ENCODE assay signal across 8 mouse cellular contexts in the genomic region with DNA sequence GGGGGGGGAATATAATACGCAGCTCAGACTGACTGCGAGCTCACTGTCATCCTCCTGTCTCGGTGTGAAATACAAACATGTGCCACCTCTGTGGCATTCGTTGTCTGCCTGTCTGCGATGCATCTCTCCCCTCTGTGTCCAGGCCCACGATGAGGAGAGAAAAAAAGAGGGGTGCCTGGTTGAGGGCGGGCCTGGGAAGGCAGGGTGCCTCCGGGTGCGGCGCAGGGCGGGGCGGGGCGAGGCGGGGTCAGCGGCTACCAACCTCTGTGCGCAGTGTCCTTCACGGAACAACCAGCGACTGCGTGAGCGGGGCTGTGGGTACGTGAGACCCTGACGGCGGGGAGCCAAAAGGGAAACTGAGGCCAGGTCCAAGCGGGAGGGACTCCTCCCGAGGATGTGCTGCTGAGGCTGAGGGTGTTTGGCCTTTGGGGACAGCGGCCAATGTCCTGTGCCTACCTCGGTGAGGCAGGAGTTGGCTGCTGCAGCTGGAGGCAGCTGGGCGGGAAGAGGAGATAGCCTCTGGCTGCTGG. TPM values are rescaled to one million over a fixed set of nuclear protein-coding genes. Genes with fewer than 3 reads are reported as not detected.
A peak's percentile ranks its signal among the peaks of the same experiment; 100 is the strongest.
DNase-seq lines count a peak whose midpoint lies in the region; ATAC-seq and TF ChIP-seq lines count a peak whose summit lies in the region.

A gene (plus strand): TSS at position 266 of the 530 bp plus-strand sequence.
A gene (minus strand): TSS at position 461 of the 530 bp plus-strand sequence.

- ATAC-seq in forebrain, embryonic 14.5 days = peak; percentile 56
- ATAC-seq in hematopoietic stem cell, adult 5-6 weeks (replicated peaks in 1 of 2; ENCODE audit: insufficient read depth in 1 of 2, low FRiP score in 2 of 2, low TSS enrichment in 1 of 2, low read depth in 1 of 2, poor library complexity in 2 of 2, severe bottlenecking in 2 of 2) = peak; percentile 38 to 66; a peak in 3 of 4 replicates
- ATAC-seq in limb, embryonic 12.5 days (ENCODE audit: insufficient number of reproducible peaks, insufficient read depth, low FRiP score, low TSS enrichment, low read depth) = peak; percentile 26; the same call in 1 of the 2 replicates
- ATAC-seq in midbrain, embryonic 13.5 days = peak; percentile 60; the same call in 1 of the 2 replicates
- peak; percentile 75 for ATAC-seq in stomach, postnatal 0 days (ENCODE audit: low FRiP score, low TSS enrichment)

- peak within 1 kb of the TSS; percentile 87 for H3K4me2 ChIP-seq in forebrain, embryonic 14.5 days (ENCODE audit: low read length)
- H3K4me2 ChIP-seq in limb, embryonic 12.5 days = peak within 1 kb of the TSS; percentile 95
- H3K4me2 ChIP-seq in midbrain, embryonic 13.5 days (replicated peaks) = peak within 1 kb of the TSS; percentile 73
- H3K4me2 ChIP-seq in stomach, postnatal 0 days (replicated peaks; ENCODE audit: low read depth) = peak within 1 kb of the TSS; percentile 98

- no peaks in the 10 kb centered on the region for H3K27me3 ChIP-seq in forebrain, embryonic 14.5 days (replicated peaks; ENCODE audit: control insufficient read depth, insufficient read depth, low read length)
- H3K27me3 ChIP-seq in limb, embryonic 12.5 days = peaks cover 6% of the 10 kb centered on the region; the same call in 1 of the 2 replicates
- H3K27me3 ChIP-seq in midbrain, embryonic 13.5 days = peaks cover 34% of the 10 kb centered on the region
- H3K27me3 ChIP-seq in stomach, postnatal 0 days (ENCODE audit: control insufficient read depth, insufficient read depth, low read length) = no peaks in the 10 kb centered on the region

- peak; percentile 85 for DNase-seq in A20 (ENCODE audit: low read depth, low spot score)
- peak; percentile 79 for DNase-seq in adipocyte (ENCODE audit: low spot score)
- DNase-seq in forebrain, embryonic 14.5 days (ENCODE audit: low spot score) = no peak
- DNase-seq in stomach, postnatal 0 days (ENCODE audit: low spot score) = peak; percentile 82
- no peak for DNase-seq in layer of hippocampus, adult 11-12 months (ENCODE audit: low spot score)

- WGBS in forebrain, embryonic 14.5 days = under 1% methylated on average over 27 of the region's 28 CpGs
- WGBS in limb, embryonic 12.5 days = 0% methylated on average over 27 of the region's 28 CpGs
- WGBS in midbrain, embryonic 13.5 days = under 1% methylated on average over 27 of the region's 28 CpGs
- 0% methylated on average over 28 of the region's 28 CpGs for WGBS in stomach, postnatal 0 days

- no peaks in the 10 kb centered on the region for H3K36me3 ChIP-seq in forebrain, embryonic 14.5 days (ENCODE audit: control insufficient read depth, insufficient read depth, low read length)
- no peaks in the 10 kb centered on the region for H3K36me3 ChIP-seq in limb, embryonic 12.5 days
- no peaks in the 10 kb centered on the region for H3K36me3 ChIP-seq in midbrain, embryonic 13.5 days
- no peaks in the 10 kb centered on the region for H3K36me3 ChIP-seq in stomach, postnatal 0 days (ENCODE audit: control insufficient read depth, insufficient read depth, low read length)

- peaks cover 12% of the 10 kb centered on the region for H3K4me1 ChIP-seq in forebrain, embryonic 14.5 days (ENCODE audit: control insufficient read depth, insufficient read depth, low read length)
- peaks cover 10% of the 10 kb centered on the region for H3K4me1 ChIP-seq in limb, embryonic 12.5 days (replicated peaks)
- peaks cover 21% of the 10 kb centered on the region for H3K4me1 ChIP-seq in midbrain, embryonic 13.5 days (replicated peaks)
- H3K4me1 ChIP-seq in stomach, postnatal 0 days (replicated peaks; ENCODE audit: control insufficient read depth, insufficient read depth) = peaks cover 3% of the 10 kb centered on the region; the same call in 1 of the 2 replicates

- no peak for TF ChIP-seq EP300 in stomach, postnatal 0 days (optimal IDR thresholded peaks at IDR 0.05)

- H3K27ac ChIP-seq in forebrain, embryonic 14.5 days (ENCODE audit: low read depth, low read length) = no peak within 1 kb of the TSS
- peak within 1 kb of the TSS; percentile 42 for H3K27ac ChIP-seq in limb, embryonic 12.5 days
- H3K27ac ChIP-seq in midbrain, embryonic 13.5 days = no peak within 1 kb of the TSS
- H3K27ac ChIP-seq in stomach, postnatal 0 days (replicated peaks) = peak within 1 kb of the TSS; percentile 54

- TF ChIP-seq CTCF in stomach, postnatal 0 days (IDR thresholded peaks at IDR 0.05; ENCODE audit: low read depth) = no peak

- peak within 1 kb of the TSS; percentile 31 for H3K4me3 ChIP-seq in forebrain, embryonic 14.5 days (ENCODE audit: low read depth, low read length)
- peak within 1 kb of the TSS; percentile 46 for H3K4me3 ChIP-seq in limb, embryonic 12.5 days (replicated peaks)
- peak within 1 kb of the TSS; percentile 37 for H3K4me3 ChIP-seq in midbrain, embryonic 13.5 days (replicated peaks)
- H3K4me3 ChIP-seq in stomach, postnatal 0 days (ENCODE audit: low read depth, low read length) = peak within 1 kb of the TSS; percentile 58

- no peaks in the 10 kb centered on the region for H3K9me3 ChIP-seq in forebrain, embryonic 14.5 days (replicated peaks; ENCODE audit: control insufficient read depth, low read length)
- H3K9me3 ChIP-seq in limb, embryonic 12.5 days = no peaks in the 10 kb centered on the region
- no peaks in the 10 kb centered on the region for H3K9me3 ChIP-seq in midbrain, embryonic 13.5 days
- no peaks in the 10 kb centered on the region for H3K9me3 ChIP-seq in stomach, postnatal 0 days (ENCODE audit: control insufficient read depth, low read length)

- peak within 1 kb of the TSS; percentile 56 for H3K9ac ChIP-seq in forebrain, embryonic 14.5 days (ENCODE audit: low read length)
- H3K9ac ChIP-seq in limb, embryonic 12.5 days (replicated peaks) = peak within 1 kb of the TSS; percentile 59
- peak within 1 kb of the TSS; percentile 54 for H3K9ac ChIP-seq in midbrain, embryonic 13.5 days (replicated peaks)
- peak within 1 kb of the TSS; percentile 66 for H3K9ac ChIP-seq in stomach, postnatal 0 days (ENCODE audit: low read length)

RNA-seq across cellular contexts. Expression of the first gene that starts in this region (rescaled TPM):
- 13.2 and 18.4 TPM in 2 replicates for polyA plus RNA-seq in forebrain, embryonic 14.5 days (2014; fragmentation: Nextera tagmentation; extraction: Ambion mirVana)
- total RNA-seq in hematopoietic stem cell, adult 5-6 weeks (2017) = 19.0 and 49.2 TPM in 2 replicates
- 51.7 and 54.2 TPM in 2 replicates for polyA plus RNA-seq in limb, embryonic 12.5 days (2016; fragmentation: Nextera tagmentation; extraction: Ambion mirVana)
- 9.6 and 9.9 TPM in 2 replicates for polyA plus RNA-seq in midbrain, embryonic 13.5 days (2015; fragmentation: Nextera tagmentation; extraction: Ambion mirVana)
- polyA plus RNA-seq in stomach, postnatal 0 days (2015; fragmentation: Nextera tagmentation; extraction: Ambion mirVana) = 277 and 284 TPM in 2 replicates

RNA-seq across cellular contexts. Expression of the second gene that starts in this region (rescaled TPM):
- 38.1 and 40.1 TPM in 2 replicates for polyA plus RNA-seq in forebrain, embryonic 14.5 days (2014; fragmentation: Nextera tagmentation; extraction: Ambion mirVana)
- total RNA-seq in hematopoietic stem cell, adult 5-6 weeks (2017) = 12.4 and 12.7 TPM in 2 replicates
- polyA plus RNA-seq in limb, embryonic 12.5 days (2016; fragmentation: Nextera tagmentation; extraction: Ambion mirVana) = 48.9 and 50.8 TPM in 2 replicates
- polyA plus RNA-seq in midbrain, embryonic 13.5 days (2015; fragmentation: Nextera tagmentation; extraction: Ambion mirVana) = 31.8 and 35.9 TPM in 2 replicates
- polyA plus RNA-seq in stomach, postnatal 0 days (2015; fragmentation: Nextera tagmentation; extraction: Ambion mirVana) = 24.9 and 25.5 TPM in 2 replicates

Comparison
In these comparisons a context has a peak if more than half of its experiments do, and no peak if none do; other contexts are left out.
1. DNase-seq: peak in A20 (single experiment), adipocyte (single experiment) and stomach, postnatal 0 days (single experiment); none in forebrain, embryonic 14.5 days (single experiment) and layer of hippocampus, adult 11-12 months (single experiment).
2. H3K27ac ChIP-seq: peak in limb, embryonic 12.5 days (single experiment) and stomach, postnatal 0 days (single experiment); none in forebrain, embryonic 14.5 days (single experiment) and midbrain, embryonic 13.5 days (single experiment).
3. Peak in every context shown above with its lines, with median percentiles within 50 percentile points of each other: ATAC-seq, H3K4me2 ChIP-seq, H3K4me3 ChIP-seq and H3K9ac ChIP-seq.